Mouse (Mus musculus) induced T-regulatory cell, adult 2 months (primary cell): ENCODE data around the gene Sgca.

Experiments
- DNase-seq: peaks from one replicate; pipeline ENCODE4 v3.0.0-alpha.2; 2012; ENCODE audit warnings: low read depth

Gene Sgca

DNA sequence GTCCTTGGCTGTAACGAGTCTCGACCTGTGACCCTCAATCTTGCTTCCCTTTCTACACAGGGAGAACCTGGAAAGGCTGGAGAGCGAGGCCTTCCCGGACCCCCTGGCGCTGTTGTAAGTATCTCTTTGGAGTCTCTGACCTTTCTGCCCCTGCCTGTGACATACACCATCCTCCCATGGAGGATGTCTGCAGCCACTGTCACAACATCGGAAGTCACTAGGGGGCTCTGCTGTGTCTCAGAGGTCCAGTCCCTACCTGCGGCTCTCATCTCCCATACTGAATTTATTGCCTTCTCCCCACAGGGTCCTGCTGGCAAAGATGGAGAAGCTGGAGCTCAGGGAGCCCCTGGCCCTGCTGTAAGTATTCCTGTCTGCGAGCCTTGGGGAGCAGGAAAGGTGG is 31.8 kb downstream of the Sgca start:
- no peak for DNase-seq

DNA sequence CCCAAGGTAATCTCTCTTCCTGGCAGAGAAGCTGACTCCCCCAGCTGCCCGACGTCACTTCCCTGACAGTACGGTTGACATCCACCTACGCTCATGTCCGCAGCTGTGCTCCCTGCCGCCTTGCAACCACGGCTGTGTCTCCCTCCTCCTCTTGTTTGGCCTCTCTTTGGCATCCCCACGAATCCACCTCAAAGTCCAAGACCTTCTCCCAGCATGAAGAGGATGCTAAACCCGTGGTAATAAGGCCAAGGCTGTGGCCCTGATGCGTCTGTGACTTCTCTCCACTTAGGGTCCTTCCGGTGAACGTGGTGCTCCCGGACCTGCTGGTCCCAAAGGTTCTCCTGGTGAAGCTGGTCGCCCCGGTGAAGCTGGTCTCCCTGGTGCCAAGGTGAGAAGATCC is 33.1 kb downstream of the Sgca start:
- peak; percentile 30 for DNase-seq

DNA sequence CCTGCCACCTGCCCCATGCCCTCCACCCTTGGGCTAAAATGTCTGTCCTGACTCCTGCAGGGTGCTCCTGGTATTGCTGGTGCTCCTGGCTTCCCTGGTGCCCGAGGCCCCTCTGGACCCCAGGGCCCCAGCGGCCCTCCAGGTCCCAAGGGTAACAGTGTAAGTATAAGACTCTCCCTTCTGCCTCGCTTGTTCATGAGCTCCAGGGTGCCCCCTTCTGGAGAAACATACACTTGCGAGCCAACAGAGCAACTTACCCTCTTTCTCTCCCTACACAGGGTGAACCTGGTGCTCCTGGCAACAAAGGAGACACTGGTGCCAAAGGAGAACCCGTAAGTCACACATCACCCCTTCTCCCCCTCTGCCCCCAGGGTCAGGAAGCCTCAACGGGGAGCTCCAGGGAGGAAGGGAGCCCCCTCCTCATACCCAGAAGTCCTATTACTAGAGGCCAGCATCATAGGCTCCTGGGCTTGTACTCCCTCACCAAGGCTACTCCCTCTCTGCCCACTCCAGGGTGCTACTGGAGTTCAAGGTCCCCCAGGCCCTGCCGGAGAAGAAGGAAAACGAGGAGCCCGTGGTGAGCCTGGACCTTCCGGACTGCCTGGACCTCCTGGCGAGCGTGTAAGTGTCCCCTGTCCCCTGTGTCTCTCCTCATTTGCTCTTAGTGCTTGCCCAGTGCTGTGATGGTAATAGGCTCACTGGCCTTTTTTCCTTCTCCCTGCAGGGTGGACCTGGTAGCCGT is 33.7 kb downstream of the Sgca start:
- DNase-seq, result peak; percentile 77

DNA sequence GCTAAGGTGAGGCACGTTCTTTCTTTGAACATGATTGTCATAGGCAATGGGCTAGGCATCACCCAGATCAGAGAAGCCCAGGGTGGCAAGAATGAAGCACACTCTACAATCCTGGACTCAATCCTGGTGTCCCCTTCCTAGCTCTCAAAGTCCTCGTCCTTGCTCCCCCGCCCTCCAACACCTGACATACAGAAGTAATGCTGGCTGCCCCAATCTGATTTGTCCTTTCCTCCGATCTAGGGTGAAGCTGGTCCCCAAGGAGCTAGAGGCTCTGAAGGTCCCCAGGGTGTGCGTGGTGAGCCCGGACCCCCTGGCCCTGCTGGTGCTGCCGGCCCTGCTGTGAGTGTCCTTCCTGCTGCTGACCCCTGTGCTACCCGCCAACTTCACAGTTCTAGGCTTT is 34.4 kb downstream of the Sgca start:
- DNase-seq, result no peak

DNA sequence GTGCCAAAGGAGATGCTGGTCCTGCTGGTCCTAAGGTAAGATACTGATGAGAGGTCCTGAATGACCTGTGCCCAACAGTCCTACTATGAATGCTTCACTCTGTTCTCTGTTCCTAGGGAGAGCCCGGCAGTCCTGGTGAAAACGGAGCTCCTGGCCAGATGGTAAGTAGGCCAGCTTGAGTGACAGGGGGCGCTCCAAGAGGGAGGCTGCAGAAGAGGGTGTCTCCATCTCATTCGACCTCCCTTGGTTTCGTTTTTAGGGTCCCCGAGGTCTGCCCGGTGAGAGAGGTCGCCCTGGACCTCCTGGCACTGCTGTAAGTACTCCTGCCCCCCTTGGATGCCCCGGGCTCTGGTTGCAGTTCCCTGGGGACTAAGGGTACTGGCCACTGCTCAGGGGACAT is 35.0 kb downstream of the Sgca start:
- peak; percentile 14 for DNase-seq

DNA sequence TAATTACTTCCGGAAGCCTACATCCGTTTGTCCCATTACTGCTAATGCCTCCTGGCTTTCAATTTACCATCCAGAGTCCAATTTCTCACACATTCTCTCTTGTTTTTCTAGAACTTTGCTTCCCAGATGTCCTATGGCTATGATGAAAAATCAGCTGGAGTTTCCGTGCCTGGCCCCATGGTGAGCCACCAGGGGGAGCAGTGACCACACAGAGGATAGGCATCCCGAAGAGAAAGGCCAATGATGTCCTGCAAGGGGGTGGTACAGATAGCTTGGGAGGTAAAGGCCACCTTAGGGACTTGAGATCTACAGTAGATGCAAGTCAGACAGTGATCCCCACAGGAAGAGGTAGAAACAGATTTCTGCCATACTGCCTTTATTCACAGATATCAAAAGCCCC is 36.8 kb downstream of the Sgca start:
- DNase-seq, result peak; percentile 79

DNA sequence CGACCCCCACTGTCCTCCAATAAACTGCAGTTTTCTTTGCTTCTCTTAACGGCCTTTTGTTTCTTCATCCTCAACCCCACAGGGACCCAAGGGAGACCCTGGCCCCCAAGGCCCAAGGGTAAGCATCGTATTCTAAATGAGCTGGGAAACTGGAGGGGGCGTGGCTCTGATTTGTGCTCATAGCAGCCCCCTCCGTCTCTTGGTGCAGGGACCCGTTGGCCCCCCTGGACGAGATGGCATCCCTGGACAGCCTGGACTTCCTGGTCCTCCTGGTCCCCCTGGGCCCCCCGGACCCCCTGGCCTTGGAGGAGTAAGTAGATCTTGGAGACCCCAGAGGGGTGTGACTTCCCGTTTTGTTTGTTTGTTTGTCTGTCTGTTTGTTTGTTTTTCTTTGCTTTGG is 37.8 kb downstream of the Sgca start:
- DNase-seq, result no peak

DNA sequence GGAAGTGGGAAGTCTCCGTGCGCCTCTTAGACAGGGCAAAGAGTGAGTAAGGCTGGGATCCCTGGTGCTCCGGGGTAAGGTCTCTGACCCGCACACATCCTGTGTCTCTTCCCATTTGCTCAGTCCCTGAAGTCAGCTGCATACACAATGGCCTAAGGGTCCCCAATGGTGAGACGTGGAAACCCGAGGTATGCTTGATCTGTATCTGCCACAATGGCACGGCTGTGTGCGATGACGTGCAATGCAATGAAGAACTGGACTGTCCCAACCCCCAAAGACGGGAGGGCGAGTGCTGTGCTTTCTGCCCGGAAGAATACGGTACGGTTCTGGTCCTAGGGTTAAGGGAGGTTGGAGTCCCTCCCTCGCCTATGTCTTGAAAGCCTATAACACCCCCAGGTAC is 38.3 kb downstream of the Sgca start:
- DNase-seq, result peak; percentile 51

DNA sequence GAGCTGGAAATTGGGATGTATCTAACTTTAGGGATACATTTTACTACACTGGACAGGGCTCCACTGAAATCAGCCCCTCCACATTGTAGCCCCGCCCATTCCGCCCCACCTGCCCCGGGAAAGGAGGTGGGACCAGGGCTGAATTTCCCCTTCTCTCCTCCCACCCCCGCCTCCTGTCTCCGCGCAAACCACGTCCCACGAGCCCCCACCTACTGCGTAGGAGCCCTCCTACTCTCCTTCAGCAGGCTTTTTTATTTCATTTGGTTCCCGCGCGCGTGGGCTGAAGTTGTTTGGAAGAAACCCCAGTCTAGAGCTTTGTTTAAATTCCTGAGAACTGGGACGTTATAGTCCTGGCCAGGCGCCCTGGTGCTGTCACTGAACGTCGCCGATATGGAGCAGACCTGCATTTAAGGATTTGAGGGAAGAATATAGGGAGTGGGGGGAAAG is 38.8 kb downstream of the Sgca start:
- no peak for DNase-seq

DNA sequence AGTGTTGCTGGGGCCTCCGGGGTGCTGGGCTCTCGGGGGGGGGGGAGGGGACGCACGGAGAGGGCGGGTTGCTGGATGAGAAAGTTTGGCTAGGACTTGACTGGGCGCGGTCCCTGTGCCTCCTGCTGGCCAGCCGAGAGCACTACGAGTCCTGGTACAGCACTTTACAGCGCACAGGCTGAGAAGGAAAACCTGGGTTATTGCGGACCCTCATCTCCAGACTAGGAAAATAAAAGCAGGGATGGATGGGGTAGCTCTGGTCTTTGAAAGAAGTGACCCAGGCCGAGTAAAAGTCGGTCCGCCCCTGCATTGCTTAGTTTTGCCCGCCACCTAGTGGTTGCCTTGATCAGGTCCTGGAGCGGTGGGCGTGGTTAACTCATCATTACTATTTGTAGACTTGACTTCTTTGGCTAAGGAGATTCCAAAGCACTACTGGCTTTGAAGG is 39.3 kb downstream of the Sgca start:
- DNase-seq, result peak; percentile 95

DNA sequence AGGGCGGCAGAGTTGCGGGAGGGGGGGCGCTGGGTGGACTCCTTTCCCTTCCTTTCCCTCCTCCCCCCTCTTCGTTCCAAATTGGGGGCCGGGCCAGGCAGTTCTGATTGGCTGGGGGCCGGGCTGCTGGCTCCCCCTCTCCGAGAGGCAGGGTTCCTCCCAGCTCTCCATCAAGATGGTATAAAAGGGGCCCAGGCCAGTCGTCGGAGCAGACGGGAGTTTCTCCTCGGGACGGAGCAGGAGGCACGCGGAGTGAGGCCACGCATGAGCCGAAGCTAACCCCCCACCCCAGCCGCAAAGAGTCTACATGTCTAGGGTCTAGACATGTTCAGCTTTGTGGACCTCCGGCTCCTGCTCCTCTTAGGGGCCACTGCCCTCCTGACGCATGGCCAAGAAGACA is 40.1 kb downstream of the Sgca start, which contains the start of gene Col1a1:
Col1a1 (plus strand) TSS at position 180 of the 400 bp plus-strand sequence.
- no peak for DNase-seq

DNA sequence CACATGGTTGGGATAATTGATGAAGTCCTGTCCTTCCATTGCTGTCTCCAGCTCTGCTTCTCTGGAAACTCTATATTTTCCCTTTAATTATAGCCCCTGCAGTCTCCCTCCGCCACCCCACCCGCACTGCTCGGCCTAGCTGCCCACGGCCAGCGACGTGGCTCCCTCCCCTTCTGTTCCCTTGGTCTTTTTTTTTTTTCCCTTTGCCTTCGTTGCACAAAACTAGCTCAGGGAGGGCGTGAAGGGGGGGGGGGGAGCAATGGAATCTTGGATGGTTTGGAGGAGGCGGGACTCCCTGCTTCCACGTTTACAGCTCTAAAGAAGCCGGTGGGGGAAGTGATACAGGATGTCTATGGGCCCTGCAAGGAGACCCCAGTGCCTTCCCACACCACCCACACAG is 41.6 kb downstream of the Sgca start:
- DNase-seq, result no peak

DNA sequence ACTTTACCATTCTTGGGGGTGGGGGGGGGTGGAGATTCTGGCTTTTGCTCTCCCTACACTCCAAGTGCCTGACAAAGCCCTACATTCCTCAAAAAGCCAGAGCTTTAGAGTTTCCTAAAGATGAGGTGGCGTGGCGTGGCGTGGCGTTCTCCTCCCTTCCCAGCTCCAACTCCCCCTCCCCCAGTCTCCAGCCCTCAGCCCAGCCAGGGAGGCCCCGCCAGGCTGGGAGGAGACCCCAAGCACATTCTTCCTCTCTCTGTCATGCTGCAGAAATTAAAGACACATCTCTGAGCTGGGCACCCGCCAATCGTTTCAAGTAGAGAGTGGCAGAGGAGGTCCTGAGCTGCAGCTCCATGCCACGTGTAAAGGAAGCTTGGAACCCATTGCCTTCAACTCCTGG is 42.5 kb downstream of the Sgca start:
- no peak for DNase-seq

DNA sequence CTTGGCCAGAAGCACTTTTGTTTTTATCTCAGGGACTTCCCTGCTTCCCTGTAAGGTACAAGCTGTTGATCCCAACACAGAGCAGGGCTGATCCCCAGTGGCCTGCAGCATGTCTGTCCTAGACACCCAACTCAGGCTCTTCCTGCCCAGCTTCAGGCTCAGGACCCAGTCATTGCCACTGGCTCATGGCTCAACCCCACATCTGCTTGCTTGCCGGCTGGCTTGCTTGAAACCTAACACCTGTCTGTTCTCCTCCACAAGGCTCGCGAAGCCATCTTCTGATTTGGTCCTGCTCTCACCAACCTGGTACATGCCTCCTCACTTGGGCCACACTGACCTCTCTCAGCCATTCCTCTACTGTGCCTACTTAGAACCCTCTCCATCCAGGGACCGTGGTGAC is 46.0 kb downstream of the Sgca start:
- DNase-seq, result no peak

DNA sequence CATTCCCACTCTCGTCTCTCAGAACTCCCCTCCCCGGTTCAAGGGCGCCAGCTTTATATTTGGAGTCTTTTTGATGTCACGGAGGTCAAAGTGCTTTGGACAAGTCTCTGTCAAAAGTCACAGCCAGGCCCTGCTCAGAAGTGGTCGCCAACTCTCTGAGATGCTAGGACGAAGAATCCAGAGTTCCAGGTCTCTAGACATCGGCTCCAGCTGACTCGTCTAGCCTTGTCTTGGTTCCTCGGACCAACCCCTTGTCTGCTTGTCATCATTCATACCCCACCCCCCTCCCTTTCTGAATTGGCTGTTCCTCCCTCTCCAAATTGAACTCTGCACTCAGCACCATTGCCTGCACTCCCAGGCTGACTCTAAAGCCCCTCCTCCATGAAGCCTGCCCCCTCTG is 46.5 kb downstream of the Sgca start:
- no peak for DNase-seq

DNA sequence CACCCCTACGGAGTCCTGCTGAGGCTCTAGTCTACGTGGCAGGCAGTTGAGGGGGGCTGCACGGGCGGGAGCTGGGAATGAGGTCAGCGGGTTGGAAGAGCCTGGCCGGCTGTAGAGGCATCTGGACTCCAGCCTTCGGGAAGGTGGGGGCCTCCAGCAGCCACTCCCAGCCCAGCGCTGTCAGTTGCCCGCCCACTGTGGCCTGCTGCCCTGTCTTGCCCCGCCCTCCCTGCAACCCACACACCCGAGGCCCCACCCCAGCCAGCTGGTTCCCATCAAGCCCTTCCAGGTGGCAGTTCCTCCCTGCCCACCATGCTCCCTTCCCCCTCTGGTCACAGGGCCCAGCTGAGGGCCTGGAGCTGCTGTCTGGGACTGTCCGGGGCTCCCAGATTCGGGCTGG is 47.3 kb downstream of the Sgca start:
- no peak for DNase-seq

DNA sequence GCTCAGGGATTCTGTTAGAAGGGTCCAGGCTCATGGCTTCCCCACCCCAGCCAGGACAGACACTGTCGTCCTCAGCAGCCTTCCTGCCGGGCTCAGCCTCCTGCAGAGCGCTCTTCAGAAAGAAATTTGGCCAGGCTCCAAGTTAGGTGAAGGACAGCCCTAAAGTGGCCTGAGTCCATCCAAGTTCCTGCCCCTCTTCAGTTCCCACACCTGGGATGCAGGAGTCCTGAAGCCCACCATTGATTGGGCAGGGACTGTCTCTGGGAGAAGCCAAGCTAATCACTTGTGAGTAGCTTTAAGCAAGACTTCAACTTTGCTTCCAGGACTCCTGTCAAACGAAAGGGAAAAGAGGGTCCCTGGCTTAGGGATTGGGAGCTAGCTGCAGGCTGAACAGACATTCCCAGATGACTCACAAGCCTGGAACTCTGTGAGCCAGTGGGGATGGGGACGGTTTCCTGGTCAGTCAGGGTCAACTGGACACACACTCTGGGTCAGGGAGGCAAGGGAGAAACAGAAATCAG is 48.3 kb downstream of the Sgca start:
- no peak for DNase-seq

DNA sequence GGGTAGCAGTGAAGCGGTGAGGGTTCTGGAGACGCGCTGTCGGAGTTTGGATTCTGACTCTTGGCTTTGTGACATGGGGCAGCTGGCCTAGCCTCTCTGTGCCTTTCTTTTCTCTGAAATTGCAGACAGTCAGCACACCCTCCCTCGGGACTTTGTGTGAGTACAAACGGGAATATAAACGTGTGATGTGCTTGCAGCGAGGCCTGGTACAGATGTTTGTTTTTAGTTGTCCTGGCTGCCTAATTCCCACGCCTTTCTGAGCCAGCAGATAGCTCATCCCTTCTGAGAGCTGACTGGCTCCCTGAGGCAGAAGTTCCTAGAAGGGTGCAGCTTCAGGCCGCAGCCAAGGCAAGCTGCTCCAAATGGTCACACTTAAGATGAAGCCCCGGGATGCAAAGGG is 49.7 kb downstream of the Sgca start:
- DNase-seq, result no peak

DNA sequence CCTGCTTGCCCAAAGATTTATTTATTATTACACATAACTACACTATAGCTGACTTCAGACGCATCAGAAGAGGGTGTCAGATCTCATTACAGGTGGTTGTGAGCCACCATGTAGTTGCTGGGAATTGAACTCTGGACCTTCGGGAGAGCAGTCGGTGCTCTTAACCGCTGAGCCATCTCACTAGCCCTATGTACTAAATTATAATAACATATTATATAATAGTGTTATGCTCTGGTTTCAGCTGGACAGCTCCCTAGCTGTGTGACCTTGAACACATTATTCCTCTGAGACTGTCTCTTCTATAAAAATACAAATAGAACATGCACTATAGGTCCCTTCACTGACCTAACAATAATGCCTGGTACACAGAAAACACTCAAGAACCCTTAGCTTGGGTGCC is 51.1 kb downstream of the Sgca start:
- DNase-seq, result no peak

DNA sequence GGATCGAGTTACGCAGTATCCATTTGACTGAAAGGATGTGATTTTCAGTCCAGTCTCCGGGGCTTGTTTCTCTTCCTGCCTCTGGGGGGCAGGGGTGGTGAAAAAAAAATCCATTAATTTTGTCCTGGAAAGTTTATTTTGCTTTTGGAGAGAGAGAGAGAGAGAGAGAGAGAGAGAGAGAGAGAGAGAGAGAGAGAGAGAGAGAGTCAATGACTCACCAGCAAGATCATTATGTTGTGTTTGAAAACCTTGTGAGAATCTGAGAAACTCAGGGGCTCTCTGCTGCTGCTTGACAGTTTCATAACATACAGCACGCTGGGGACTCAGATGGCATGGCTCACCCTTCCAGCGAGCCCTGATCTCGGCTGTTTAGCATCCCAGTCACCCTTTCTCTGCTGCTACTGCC is 55.1 kb downstream of the Sgca start:
- DNase-seq, result no peak

DNA sequence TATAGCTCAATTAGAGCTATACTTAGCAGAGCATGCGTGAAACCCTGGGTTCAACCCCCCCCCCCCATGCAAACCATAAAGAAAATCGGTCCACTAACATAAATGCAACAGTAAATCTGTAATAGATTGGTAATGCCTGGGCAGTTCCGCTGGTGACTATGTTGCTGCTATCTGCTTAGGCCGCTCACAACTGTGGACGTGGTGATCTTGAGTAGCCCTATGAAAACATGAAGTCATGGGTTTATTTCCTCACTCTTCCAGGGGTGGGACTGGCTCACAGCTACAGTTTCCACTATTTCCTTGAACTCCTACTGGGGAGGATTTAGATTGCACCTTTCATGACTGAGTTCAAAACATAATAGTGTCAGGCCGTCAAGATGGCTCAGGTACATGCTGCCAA is 58.4 kb downstream of the Sgca start:
- no peak for DNase-seq

DNA sequence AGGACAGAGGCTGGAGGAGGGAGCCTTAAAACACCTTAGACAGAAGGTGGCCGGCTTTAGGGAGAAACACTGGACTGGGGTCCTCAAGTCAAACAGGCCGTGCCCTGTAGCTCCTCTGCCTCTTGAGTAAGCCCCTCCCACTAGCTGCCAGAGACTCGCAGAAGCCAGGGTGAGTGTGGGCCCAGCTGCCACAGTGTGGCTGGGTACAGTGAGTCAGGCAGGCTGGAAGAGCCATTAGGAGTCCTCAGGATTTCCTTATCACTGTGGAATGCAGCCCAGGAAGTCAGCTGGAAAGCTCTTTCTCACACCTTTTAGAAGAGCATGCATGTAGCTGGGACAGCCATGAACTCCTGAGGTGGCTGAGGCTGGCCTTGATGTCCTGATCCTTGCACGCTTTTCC is 59.6 kb downstream of the Sgca start:
- DNase-seq, result no peak

DNA sequence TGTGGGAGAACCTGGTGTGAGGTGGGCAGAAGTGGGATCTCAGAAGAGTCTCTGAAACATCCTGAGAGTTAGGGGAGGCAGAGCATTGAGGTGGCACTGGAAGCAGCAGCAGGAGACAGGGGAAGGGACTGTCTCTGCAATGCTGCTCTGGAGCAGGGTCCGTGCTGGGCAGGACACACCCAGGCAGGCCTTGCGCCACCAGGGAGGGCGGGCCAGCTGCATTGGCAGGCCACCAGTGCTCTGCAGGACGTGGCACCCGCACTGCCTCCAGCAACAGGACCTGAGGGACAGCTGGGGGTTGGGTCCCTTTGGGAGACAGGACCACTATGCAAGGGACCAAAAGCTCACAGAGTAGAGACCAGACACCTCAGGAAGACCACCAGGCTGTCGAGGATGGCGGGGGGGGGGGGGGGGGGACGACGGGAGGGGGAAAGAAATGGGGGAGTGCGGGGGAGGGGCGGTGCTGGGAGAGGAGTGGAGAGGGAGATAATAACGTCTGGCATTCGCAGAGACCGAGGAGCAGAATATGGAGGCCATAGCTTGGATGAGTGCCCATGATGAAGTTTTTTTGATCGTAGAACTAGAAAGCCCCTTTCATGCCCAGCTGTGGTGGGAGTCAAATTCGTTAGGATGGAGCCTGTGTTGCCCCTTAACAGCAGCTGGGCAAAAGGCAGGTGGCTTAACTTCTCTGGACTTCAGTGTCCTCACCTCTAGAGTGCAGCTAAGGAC is 60.3 kb downstream of the Sgca start:
- no peak for DNase-seq
